10 mouse cellular contexts compared by ENCODE assay signal in the genomic region with DNA sequence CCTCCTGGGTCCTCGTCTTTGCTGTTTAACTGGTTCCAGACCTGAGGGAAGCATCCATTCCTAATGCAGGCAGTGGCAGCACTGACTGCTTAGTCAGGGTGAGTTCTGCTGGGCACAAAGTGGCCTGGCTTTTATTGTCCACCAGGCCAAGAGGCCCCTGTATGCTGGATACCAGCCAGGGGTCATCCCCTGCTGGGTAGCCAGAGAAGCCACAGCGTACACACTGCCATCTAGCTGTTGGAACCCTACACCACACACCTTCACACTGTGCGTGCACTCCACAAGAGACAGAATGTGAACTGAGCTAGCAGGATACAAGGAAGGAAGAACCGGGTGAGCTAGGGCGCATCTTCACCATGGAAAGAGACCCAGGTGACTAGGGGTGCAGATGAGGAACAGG.
DNase-seq lines count a peak whose midpoint lies in the region; ATAC-seq and TF ChIP-seq lines count a peak whose summit lies in the region.
"Had no signal": no experiment of that assay in that cellular context is flagged by ENCODE, and none has a peak within 500 bp of the region (broad histone marks: within the 10 kb centered on the region; RNA-seq: fewer than 3 reads in every experiment).

No protein-coding gene starts in this region.

- DNase-seq in 416B (ENCODE audit: low read depth) = peak; percentile 3
- DNase-seq in ES-CJ7 (ENCODE audit: low read depth, low spot score) = peak; percentile 25
- peak; percentile 22 to 56 for DNase-seq in kidney, postnatal 4 days
- DNase-seq in frontal cortex, postnatal 25 days (ENCODE audit: low spot score in 2 of 2) = no peak
- DNase-seq in ovary, adult 18-20 months (ENCODE audit: low spot score) = no peak
- DNase-seq: right cerebral cortex, postnatal 4 days; thymus, adult 2 months had no signal

- no peak overlapping the region for H3K4me3 ChIP-seq in intestine, postnatal 0 days (ENCODE audit: low read depth, low read length)
- no peak overlapping the region for H3K4me3 ChIP-seq in intestine, embryonic 16.5 days (ENCODE audit: low read length)

- H3K36me3 ChIP-seq in intestine, postnatal 0 days (ENCODE audit: control insufficient read depth, insufficient read depth) = no peaks in the 10 kb centered on the region
- no peaks in the 10 kb centered on the region for H3K36me3 ChIP-seq in intestine, embryonic 16.5 days (ENCODE audit: control insufficient read depth, insufficient read depth, low read length)

- H3K27me3 ChIP-seq in intestine, postnatal 0 days (replicated peaks; ENCODE audit: control insufficient read depth, insufficient read depth, low read length) = no peaks in the 10 kb centered on the region
- H3K27me3 ChIP-seq in intestine, embryonic 16.5 days (replicated peaks; ENCODE audit: control insufficient read depth, insufficient read depth, low read length) = no peaks in the 10 kb centered on the region
- H3K27me3 ChIP-seq: Patski had no signal

- WGBS in intestine, postnatal 0 days = 60% methylated on average over 5 of the region's 5 CpGs
- WGBS in intestine, embryonic 16.5 days = 55% methylated on average over 5 of the region's 5 CpGs

- ATAC-seq in intestine, postnatal 0 days = no peak
- no peak for ATAC-seq in intestine, embryonic 16.5 days
- ATAC-seq: Patski had no signal

- peak; percentile 66 for TF ChIP-seq CTCF in intestine, postnatal 0 days (IDR thresholded peaks at IDR 0.05; ENCODE audit: low read depth)

- no peak overlapping the region for H3K4me2 ChIP-seq in intestine, postnatal 0 days (replicated peaks; ENCODE audit: low read depth)
- no peak overlapping the region for H3K4me2 ChIP-seq in intestine, embryonic 16.5 days (ENCODE audit: low read depth, low read length)

- no peaks in the 10 kb centered on the region for H3K9me3 ChIP-seq in intestine, postnatal 0 days (ENCODE audit: control insufficient read depth)
- no peaks in the 10 kb centered on the region for H3K9me3 ChIP-seq in intestine, embryonic 16.5 days (ENCODE audit: control insufficient read depth, low read length)

- no peak overlapping the region for H3K27ac ChIP-seq in intestine, postnatal 0 days (ENCODE audit: low read depth, low read length)
- no peak overlapping the region for H3K27ac ChIP-seq in intestine, embryonic 16.5 days (ENCODE audit: low read length)

- H3K4me1 ChIP-seq in intestine, postnatal 0 days (replicated peaks; ENCODE audit: control insufficient read depth, insufficient read depth, low read length) = no peaks in the 10 kb centered on the region
- 0 out of 2 replicates have a peak, but pooled peaks cover 5% of the 10 kb centered on the region for H3K4me1 ChIP-seq in intestine, embryonic 16.5 days (ENCODE audit: control insufficient read depth, insufficient read depth, low read length)

- H3K9ac ChIP-seq in intestine, postnatal 0 days (ENCODE audit: low read depth, low read length) = no peak overlapping the region
- H3K9ac ChIP-seq in intestine, embryonic 16.5 days (ENCODE audit: low read depth, low read length) = no peak overlapping the region

Comparison
In these comparisons a context has a peak if more than half of its experiments do, and no peak if none do; other contexts are left out.
1. DNase-seq: peak in 416B (single experiment), ES-CJ7 (single experiment) and kidney, postnatal 4 days (2 of 2); none in frontal cortex, postnatal 25 days (0 of 2) and ovary, adult 18-20 months (single experiment).